ENCODE assay signal across 8 mouse cellular contexts in genomic region chr17:23771284-23772218, GRCm38 (mm10). TPM values are rescaled to one million over a fixed set of nuclear protein-coding genes. Genes with fewer than 3 reads are reported as not detected.
DNase-seq lines count a peak whose midpoint lies in the region; ATAC-seq lines count a peak whose summit lies in the region.

TSS of gene Flywch1 (minus strand) at chr17:23771602.

- H3K27ac ChIP-seq in hindbrain, embryonic 12.5 days = peak within 1 kb of the TSS; percentile 91

- peaks cover 18% of the 10 kb centered on the region for H3K4me1 ChIP-seq in hindbrain, embryonic 12.5 days

- peak; percentile 98 for ATAC-seq in hindbrain, embryonic 12.5 days (ENCODE audit: low FRiP score)

- peak; percentile 99 for DNase-seq in NIH3T3 (ENCODE audit: low read depth)
- DNase-seq in cerebellum, postnatal 10 days = peak; percentile 100
- DNase-seq in frontal cortex, postnatal 10 days (ENCODE audit: low spot score in 2 of 2) = peak; percentile 98
- DNase-seq in layer of hippocampus, postnatal 14 days (ENCODE audit: low spot score in 2 of 2) = peak; percentile 98 to 99
- DNase-seq in lung, postnatal 14 days = peak; percentile 97
- peak; percentile 97 for DNase-seq in retina, adult 2 months (ENCODE audit: low read depth, low spot score)
- DNase-seq in thymus, postnatal 36 days = peak; percentile 96 to 98

- H3K9ac ChIP-seq in hindbrain, embryonic 12.5 days = peak within 1 kb of the TSS; percentile 96

- WGBS in hindbrain, embryonic 12.5 days = 3% methylated on average over 58 of the region's 58 CpGs

- H3K27me3 ChIP-seq in hindbrain, embryonic 12.5 days = no peaks in the 10 kb centered on the region

- peak within 1 kb of the TSS; percentile 86 for H3K4me3 ChIP-seq in hindbrain, embryonic 12.5 days

- peaks cover 20% of the 10 kb centered on the region for H3K36me3 ChIP-seq in hindbrain, embryonic 12.5 days

- peak within 1 kb of the TSS; percentile 63 for H3K4me2 ChIP-seq in hindbrain, embryonic 12.5 days (replicated peaks)

- no peaks in the 10 kb centered on the region for H3K9me3 ChIP-seq in hindbrain, embryonic 12.5 days (replicated peaks)

RNA-seq across cellular contexts. Expression of gene Flywch1, which starts in this region (rescaled TPM):
- polyA plus RNA-seq in hindbrain, embryonic 12.5 days (2016; fragmentation: Nextera tagmentation; extraction: Ambion mirVana) = 203 and 212 TPM in 2 replicates
- total RNA-seq in layer of hippocampus, postnatal 14 days (2021) = 100 to 1,000 TPM; 159 to 169 TPM

Comparison
In these comparisons a context has a peak if more than half of its experiments do, and no peak if none do; other contexts are left out.
1. Peak in every context shown above with its lines: DNase-seq, ATAC-seq, H3K4me3 ChIP-seq and H3K27ac ChIP-seq.